Mouse (Mus musculus) limb, embryonic 15.5 days (tissue): ENCODE measurements around the gene Gga2. TPM values are rescaled to one million over a fixed set of nuclear protein-coding genes. Genes with fewer than 3 reads are reported as not detected.

Experiments
- ATAC-seq: fragments of 200-750 bp; cut with Nextera tagmentation; 2 replicates; pipeline ENCODE4 v1.8.0; 2017; ENCODE audit warnings: low read depth, moderate TSS enrichment; ENCODE audit not compliant: insufficient number of reproducible peaks, low FRiP score, low TSS enrichment
- H3K27ac ChIP-seq: fragments of 300-500 bp; sonication (generic); 2 replicates; pipeline ENCODE4 v1.5.1; 2015; ENCODE audit warnings: moderate library complexity, mild to moderate bottlenecking, inconsistent platforms
- H3K27me3 ChIP-seq: fragments of 300-500 bp; sonication (generic); 2 replicates; pipeline ENCODE4 v1.6.1; 2015; ENCODE audit warnings: inconsistent platforms
- H3K36me3 ChIP-seq: fragments of 300-500 bp; sonication (generic); 2 replicates; pipeline ENCODE4 v1.6.1; 2015; ENCODE audit warnings: inconsistent platforms
- H3K4me1 ChIP-seq: fragments of 300-500 bp; sonication (generic); 2 replicates; pipeline ENCODE4 v1.6.1; 2015; ENCODE audit warnings: inconsistent platforms
- H3K4me2 ChIP-seq: fragments of 300-500 bp; sonication (generic); 2 replicates; pipeline ENCODE4 v1.6.1; 2015; ENCODE audit warnings: mild to moderate bottlenecking, inconsistent platforms
- H3K4me3 ChIP-seq: fragments of 300-500 bp; sonication (generic); 2 replicates; pipeline ENCODE4 v1.5.1; 2015; ENCODE audit warnings: mild to moderate bottlenecking, inconsistent platforms
- H3K9ac ChIP-seq: fragments of 300-500 bp; sonication (generic); 2 replicates; pipeline ENCODE4 v1.6.1; 2015; ENCODE audit warnings: inconsistent platforms
- H3K9me3 ChIP-seq: fragments of 300-500 bp; sonication (generic); 2 replicates; pipeline ENCODE4 v1.6.1; 2016; ENCODE audit warnings: inconsistent platforms
- WGBS: fragments of 180-500 bp; shearing (Covaris S2); methylation state at CpG from one replicate; pipeline ENCODE4 v1.1.7; 2015; 5-methylcytosine and 5-hydroxymethylcytosine counted together
- polyA plus RNA-seq: library from polyadenylated mRNA; unstranded; fragments of >200 nt; fragmentation: Nextera tagmentation; extraction: Ambion mirVana; gene quantifications from 2 replicates; pipeline ENCODE4 v1.2.1, GENCODE M21; 2015

The Gga2 gene
- polyA plus RNA-seq, 1 experiment from 2014 or later = 96.5 TPM

- no peak for ATAC-seq
- Histone ChIP-seq H3K4me3 (no peak overlapping the region), H3K27ac (no peak overlapping the region), H3K36me3 (peaks cover 56% of the 10 kb centered on the region), H3K9me3 (no peaks in the 10 kb centered on the region), H3K9ac (no peak overlapping the region), H3K4me1 (no peaks in the 10 kb centered on the region), H3K4me2 (no peak overlapping the region), H3K27me3 (no peaks in the 10 kb centered on the region)
- 85% methylated on average over 8 of the region's 8 CpGs for WGBS
These were observed 23.1 kb upstream of the Gga2 start for GRCm38 (mm10) chr7:122044106-122044505.

GRCm38 (mm10) chr7:122034348-122034747 lies 13.3 kb upstream of the Gga2 start:
- H3K27ac ChIP-seq = no peak overlapping the region
- H3K9me3 ChIP-seq = no peaks in the 10 kb centered on the region
- no peaks in the 10 kb centered on the region for H3K27me3 ChIP-seq
- 35% methylated on average over 2 of the region's 2 CpGs for WGBS
- no peak overlapping the region for H3K4me2 ChIP-seq
- peaks cover 20% of the 10 kb centered on the region for H3K36me3 ChIP-seq
- ATAC-seq = no peak
- H3K4me1 ChIP-seq = no peaks in the 10 kb centered on the region
- H3K9ac ChIP-seq = no peak overlapping the region
- no peak overlapping the region for H3K4me3 ChIP-seq

- no peak for ATAC-seq
- 57% methylated on average over 3 of the region's 3 CpGs for WGBS
- no peaks in the 10 kb centered on the region for H3K27me3 ChIP-seq
- H3K9me3 ChIP-seq = no peaks in the 10 kb centered on the region
- no peak overlapping the region for H3K4me3 ChIP-seq
- no peaks in the 10 kb centered on the region for H3K4me1 ChIP-seq
- H3K4me2 ChIP-seq = no peak overlapping the region
- no peak overlapping the region for H3K27ac ChIP-seq
- peaks cover 10% of the 10 kb centered on the region for H3K36me3 ChIP-seq
- no peak overlapping the region for H3K9ac ChIP-seq
These were observed 12.3 kb upstream of the Gga2 start for GRCm38 (mm10) chr7:122033371-122033770.

GRCm38 (mm10) chr7:122022131-122022530 lies 1.1 kb upstream of the Gga2 start:
- no peak overlapping the region for H3K4me3 ChIP-seq
- no peaks in the 10 kb centered on the region for H3K9me3 ChIP-seq
- no peaks in the 10 kb centered on the region for H3K36me3 ChIP-seq
- no peak for ATAC-seq
- no peak overlapping the region for H3K9ac ChIP-seq
- H3K27me3 ChIP-seq = no peaks in the 10 kb centered on the region
- H3K4me1 ChIP-seq = peaks cover 22% of the 10 kb centered on the region; the same call in 1 of the 2 replicates
- WGBS = 98% methylated on average over 2 of the region's 2 CpGs
- no peak overlapping the region for H3K27ac ChIP-seq
- H3K4me2 ChIP-seq = no peak overlapping the region

GRCm38 (mm10) chr7:122020273-122020666 lies 752 bp downstream of the Gga2 start:
- Histone ChIP-seq H3K27me3 (no peaks in the 10 kb centered on the region), H3K4me1 (peaks cover 38% of the 10 kb centered on the region), H3K4me3 (peak overlapping the region; percentile 88), H3K36me3 (no peaks in the 10 kb centered on the region), H3K9me3 (no peaks in the 10 kb centered on the region), H3K9ac (peak overlapping the region; percentile 84), H3K4me2 (peak overlapping the region; percentile 64), H3K27ac (peak overlapping the region; percentile 89)
- ATAC-seq = no peak
- WGBS = 2% methylated on average over 6 of the region's 6 CpGs

- 84% methylated on average over 7 of the region's 7 CpGs for WGBS
- Histone ChIP-seq H3K4me2 (peak overlapping the region; percentile 64), H3K27me3 (no peaks in the 10 kb centered on the region), H3K9ac (no peak overlapping the region), H3K9me3 (no peaks in the 10 kb centered on the region), H3K4me3 (peak overlapping the region; percentile 88), H3K36me3 (no peaks in the 10 kb centered on the region), H3K27ac (no peak overlapping the region; the same call in 1 of the 2 replicates), H3K4me1 (peaks cover 48% of the 10 kb centered on the region)
- ATAC-seq = no peak
These were observed 2.0 kb downstream of the Gga2 start for GRCm38 (mm10) chr7:122018978-122019377.

- H3K9me3 ChIP-seq = no peaks in the 10 kb centered on the region
- no peak overlapping the region for H3K4me2 ChIP-seq
- 71% methylated on average over 3 of the region's 3 CpGs for WGBS
- H3K27me3 ChIP-seq = no peaks in the 10 kb centered on the region
- H3K9ac ChIP-seq = no peak overlapping the region
- no peak overlapping the region for H3K4me3 ChIP-seq
- no peak overlapping the region for H3K27ac ChIP-seq
- ATAC-seq = no peak
- no peaks in the 10 kb centered on the region for H3K36me3 ChIP-seq
- H3K4me1 ChIP-seq = peaks cover 48% of the 10 kb centered on the region
These were observed 2.8 kb downstream of the Gga2 start for GRCm38 (mm10) chr7:122018247-122018646.

GRCm38 (mm10) chr7:122015734-122016133 lies 5.3 kb downstream of the Gga2 start:
- peak overlapping the region; percentile 28; the same call in 1 of the 2 replicates for H3K27ac ChIP-seq
- H3K9me3 ChIP-seq = no peaks in the 10 kb centered on the region
- 25% methylated on average over 10 of the region's 10 CpGs for WGBS
- no peak overlapping the region for H3K4me3 ChIP-seq
- no peak overlapping the region for H3K9ac ChIP-seq
- H3K4me2 ChIP-seq = peak overlapping the region; percentile 13; the same call in 1 of the 2 replicates
- H3K27me3 ChIP-seq = no peaks in the 10 kb centered on the region
- no peak for ATAC-seq
- H3K4me1 ChIP-seq = peaks cover 48% of the 10 kb centered on the region
- H3K36me3 ChIP-seq = peaks cover 16% of the 10 kb centered on the region

- Histone ChIP-seq H3K4me2 (0 out of 2 replicates have a peak overlapping the region, but pooled peaks have one; percentile 13), H3K4me3 (no peak overlapping the region), H3K36me3 (peaks cover 22% of the 10 kb centered on the region), H3K27me3 (no peaks in the 10 kb centered on the region), H3K27ac (0 out of 2 replicates have a peak overlapping the region, but pooled peaks have one; percentile 28), H3K4me1 (peaks cover 44% of the 10 kb centered on the region), H3K9me3 (no peaks in the 10 kb centered on the region), H3K9ac (no peak overlapping the region)
- ATAC-seq = peak; percentile 45; the same call in 1 of the 2 replicates
- WGBS = 28% methylated on average over 8 of the region's 8 CpGs
These were observed 5.9 kb downstream of the Gga2 start for GRCm38 (mm10) chr7:122015105-122015504.

GRCm38 (mm10) chr7:122012949-122013348 lies 8.1 kb downstream of the Gga2 start:
- no peak for ATAC-seq
- H3K9ac ChIP-seq = no peak overlapping the region
- H3K4me1 ChIP-seq = peaks cover 25% of the 10 kb centered on the region
- no peaks in the 10 kb centered on the region for H3K9me3 ChIP-seq
- H3K4me3 ChIP-seq = no peak overlapping the region
- no peak overlapping the region for H3K4me2 ChIP-seq
- no peaks in the 10 kb centered on the region for H3K27me3 ChIP-seq
- WGBS = 92% methylated on average over 10 of the region's 10 CpGs
- peaks cover 40% of the 10 kb centered on the region for H3K36me3 ChIP-seq
- no peak overlapping the region for H3K27ac ChIP-seq

GRCm38 (mm10) chr7:122012370-122012769 lies 8.7 kb downstream of the Gga2 start:
- Histone ChIP-seq H3K9ac (no peak overlapping the region), H3K9me3 (no peaks in the 10 kb centered on the region), H3K27me3 (no peaks in the 10 kb centered on the region), H3K4me2 (no peak overlapping the region), H3K4me3 (no peak overlapping the region), H3K27ac (no peak overlapping the region), H3K4me1 (peaks cover 25% of the 10 kb centered on the region), H3K36me3 (peaks cover 46% of the 10 kb centered on the region)
- 93% methylated on average over 4 of the region's 4 CpGs for WGBS
- no peak for ATAC-seq

GRCm38 (mm10) chr7:122000396-122000795 lies 20.6 kb downstream of the Gga2 start:
- Histone ChIP-seq H3K9me3 (no peaks in the 10 kb centered on the region), H3K4me1 (no peaks in the 10 kb centered on the region), H3K4me2 (no peak overlapping the region), H3K27ac (no peak overlapping the region), H3K4me3 (no peak overlapping the region), H3K36me3 (peaks cover 90% of the 10 kb centered on the region), H3K27me3 (no peaks in the 10 kb centered on the region), H3K9ac (no peak overlapping the region)
- 75% methylated on average over 8 of the region's 8 CpGs for WGBS
- no peak for ATAC-seq

GRCm38 (mm10) chr7:121995961-121996360 lies 25.1 kb downstream of the Gga2 start:
- no peak overlapping the region for H3K4me2 ChIP-seq
- H3K36me3 ChIP-seq = peaks cover 90% of the 10 kb centered on the region
- H3K27ac ChIP-seq = no peak overlapping the region
- H3K9me3 ChIP-seq = no peaks in the 10 kb centered on the region
- no peaks in the 10 kb centered on the region for H3K4me1 ChIP-seq
- no peak overlapping the region for H3K4me3 ChIP-seq
- no peaks in the 10 kb centered on the region for H3K27me3 ChIP-seq
- WGBS = 86% methylated on average over 5 of the region's 5 CpGs
- ATAC-seq = no peak
- no peak overlapping the region for H3K9ac ChIP-seq
